Mouse (Mus musculus): ENCODE results near the gene Wnt4.

DNA sequence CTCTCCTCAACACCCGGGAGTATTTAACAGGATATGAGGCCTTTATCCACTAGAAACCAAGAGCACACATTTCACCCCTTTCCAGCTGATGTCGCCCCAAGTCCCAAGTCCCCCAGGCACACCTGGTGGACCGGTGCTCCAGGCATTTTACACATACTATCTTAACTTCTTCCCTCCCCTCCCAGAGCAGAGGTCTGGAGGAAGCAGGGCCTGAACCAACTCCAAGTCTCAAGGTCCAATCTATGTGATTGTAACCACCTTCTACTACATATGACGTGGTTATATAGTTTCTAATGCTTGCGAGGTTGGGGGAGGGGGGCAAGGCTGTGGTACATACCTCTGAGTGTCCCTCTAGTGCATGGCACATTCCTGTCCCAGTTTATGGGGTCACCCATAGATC lies 4.8 kb downstream of the Wnt4 start:
- no peak for TF ChIP-seq ZNF384 (IDR thresholded peaks at IDR 0.05; ENCODE audit: low read depth, low read length)
- no peak for TF ChIP-seq ZC3H11A (IDR thresholded peaks at IDR 0.05; ENCODE audit: borderline replicate concordance, low read depth, low read length)
- no peak for TF ChIP-seq HCFC1 (IDR thresholded peaks at IDR 0.05; ENCODE audit: borderline replicate concordance, insufficient read depth, low read length)
- TF ChIP-seq MAFK (IDR thresholded peaks at IDR 0.05; ENCODE audit: insufficient read depth, low read depth, low read length): no peak
- no peak for TF ChIP-seq CHD2 (IDR thresholded peaks at IDR 0.05; ENCODE audit: low read depth, low read length)
